Mouse (Mus musculus): Measurements from ENCODE around the gene Cd200r3.

DNA sequence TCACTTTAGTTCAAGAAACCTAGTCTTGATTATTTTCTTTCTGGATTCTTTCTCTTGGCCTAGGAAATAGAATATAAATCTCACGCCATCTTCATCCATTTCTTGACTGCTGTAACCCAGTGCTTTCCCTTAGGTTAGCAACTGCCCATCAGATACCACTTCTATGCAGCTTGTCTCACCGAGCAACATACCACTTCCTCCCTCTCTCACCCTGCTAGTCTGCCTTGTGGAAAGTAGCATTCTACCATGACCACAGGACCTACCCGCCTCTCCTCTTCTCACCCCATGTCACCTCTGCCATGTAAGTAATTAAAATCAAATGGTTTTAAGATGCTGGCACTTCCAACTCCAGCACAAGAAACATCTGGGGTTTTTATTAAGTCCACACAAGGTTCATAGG, 73.0 kb downstream of the Cd200r3 start:
- TF ChIP-seq POLR2A (IDR thresholded peaks at IDR 0.05; ENCODE audit: insufficient read length, low read depth) (no peak), MAX (IDR thresholded peaks at IDR 0.05; ENCODE audit: low read depth) (no peak), E2F4 (IDR thresholded peaks at IDR 0.05; ENCODE audit: insufficient read depth) (no peak), POLR2AphosphoS2 (IDR thresholded peaks at IDR 0.05; ENCODE audit: insufficient read length, low read depth) (no peak), USF1 (IDR thresholded peaks at IDR 0.05; ENCODE audit: low read depth) (no peak), TCF12 (IDR thresholded peaks at IDR 0.05; ENCODE audit: insufficient read depth, poor library complexity, severe bottlenecking) (no peak), MYOD1 (IDR thresholded peaks at IDR 0.05; ENCODE audit: control insufficient read depth in 1 of 3, insufficient read length in 2 of 3, low read depth in 2 of 3) (no peak), MYOG (IDR thresholded peaks at IDR 0.05; ENCODE audit: control insufficient read depth in 1 of 3, insufficient read depth in 1 of 3, insufficient read length in 2 of 3, low read depth in 2 of 3) (no peak)
